Mouse (Mus musculus) lung, embryonic 14.5 days (tissue): Measurements from ENCODE around the gene Cdk19. TPM values are rescaled to one million over a fixed set of nuclear protein-coding genes. Genes with fewer than 3 reads are reported as not detected.
"Not testable (repeated sequence)": the region's sequence is repeated elsewhere in the genome, so short reads cannot be mapped to it uniquely, and the experiment has no call there.

Experiments used
- ATAC-seq: fragments of 200-750 bp; cut with Nextera tagmentation; 2 replicates; pipeline ENCODE4 v1.8.0; 2017; ENCODE audit warnings: mild to moderate bottlenecking, moderate TSS enrichment, moderate library complexity; ENCODE audit not compliant: insufficient read depth
- DNase-seq: peaks from one replicate; pipeline ENCODE4 v3.0.0-alpha.2; 2015
- H3K27ac ChIP-seq: fragments of 300-500 bp; sonication (generic); 2 replicates; pipeline ENCODE4 v1.5.1; 2014; ENCODE audit warnings: low read depth, mild to moderate bottlenecking, moderate library complexity
- H3K27me3 ChIP-seq: fragments of 300-500 bp; sonication (generic); 2 replicates; pipeline ENCODE4 v1.6.1; 2014; ENCODE audit warnings: low read length, control low read depth; ENCODE audit not compliant: insufficient read depth
- H3K36me3 ChIP-seq: fragments of 300-500 bp; sonication (generic); 2 replicates; pipeline ENCODE4 v1.6.1; 2014; ENCODE audit warnings: control low read depth; ENCODE audit not compliant: insufficient read depth
- H3K4me1 ChIP-seq: fragments of 300-500 bp; sonication (generic); 2 replicates; pipeline ENCODE4 v1.6.1; 2014; ENCODE audit warnings: antibody characterized with exemption, control low read depth; ENCODE audit not compliant: insufficient read depth
- H3K4me2 ChIP-seq: fragments of 300-500 bp; sonication (generic); 2 replicates; pipeline ENCODE4 v1.6.1; 2014; ENCODE audit warnings: mild to moderate bottlenecking
- H3K4me3 ChIP-seq: fragments of 300-500 bp; sonication (generic); 2 replicates; pipeline ENCODE4 v1.5.1; 2014; ENCODE audit warnings: low read depth, low read length
- H3K9ac ChIP-seq: fragments of 300-500 bp; sonication (generic); 2 replicates; pipeline ENCODE4 v1.6.1; 2014
- H3K9me3 ChIP-seq: fragments of 300-500 bp; sonication (generic); 2 replicates; pipeline ENCODE4 v1.6.1; 2016; ENCODE audit warnings: low read depth, low read length, control low read depth
- CTCF ChIP-seq: IDR thresholded peaks from 2 replicates; pipeline ENCODE4 v1.5.1; 2016; ENCODE audit warnings: antibody characterized with exemption, low read depth
- WGBS: fragments of 180-500 bp; shearing (Covaris S2); extraction: QIAGEN DNeasy Blood & Tissue Kit; methylation state at CpG from one replicate; pipeline ENCODE4 v1.1.7; 2014; 5-methylcytosine and 5-hydroxymethylcytosine counted together
- polyA plus RNA-seq: library from polyadenylated mRNA; unstranded; fragments of >200 nt; fragmentation: Nextera tagmentation; extraction: Ambion mirVana; gene quantifications from 2 replicates; pipeline ENCODE4 v1.2.1, GENCODE M21; 2014

Cdk19 gene
- 10.6 and 11.6 TPM in 2 replicates for polyA plus RNA-seq

DNA sequence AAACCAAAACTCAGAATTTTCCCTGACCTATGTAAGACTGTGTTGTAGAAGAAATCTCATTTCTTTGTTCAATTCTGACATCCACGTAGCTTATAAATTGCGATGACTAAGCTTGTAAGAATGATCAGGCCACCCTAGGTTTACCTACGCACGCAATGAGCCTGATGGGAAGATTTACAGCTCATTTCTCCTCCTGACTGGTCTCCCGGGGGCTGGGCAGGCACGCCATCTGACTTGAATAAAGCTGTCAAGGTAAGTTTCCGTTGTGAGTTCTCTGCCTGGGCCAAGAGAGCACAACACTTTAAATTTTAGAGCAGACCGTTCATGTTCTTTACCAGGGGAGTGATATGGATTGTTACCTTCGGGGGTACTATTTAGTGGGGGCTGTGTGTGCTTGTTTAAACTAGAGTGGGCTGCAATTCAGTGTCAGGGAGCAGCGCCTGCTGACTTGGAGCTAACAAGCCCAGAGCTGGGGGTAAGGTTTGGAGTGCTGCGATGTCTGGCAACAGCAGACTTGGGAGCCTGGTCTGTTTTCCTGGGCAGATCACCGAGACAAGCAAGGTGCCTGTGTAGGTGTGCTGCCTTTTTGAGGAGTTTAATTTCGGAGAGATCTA lies at the start of gene Cdk19:
TSS of gene Cdk19 (plus strand) at position 214 of the 614 bp plus-strand sequence.
- DNase-seq (no peak), ATAC-seq (no peak)
- H3K27me3 ChIP-seq: no peaks in the 10 kb centered on the region
- H3K9ac ChIP-seq: no peak within 1 kb of the TSS
- no peak within 1 kb of the TSS for H3K4me3 ChIP-seq
- no peaks in the 10 kb centered on the region for H3K9me3 ChIP-seq
- no peak within 1 kb of the TSS for H3K27ac ChIP-seq
- no peaks in the 10 kb centered on the region for H3K4me1 ChIP-seq
- no peaks in the 10 kb centered on the region for H3K36me3 ChIP-seq
- no peak within 1 kb of the TSS for H3K4me2 ChIP-seq
- WGBS: 37% methylated on average over 13 of the region's 13 CpGs
- TF ChIP-seq CTCF: no peak

DNA sequence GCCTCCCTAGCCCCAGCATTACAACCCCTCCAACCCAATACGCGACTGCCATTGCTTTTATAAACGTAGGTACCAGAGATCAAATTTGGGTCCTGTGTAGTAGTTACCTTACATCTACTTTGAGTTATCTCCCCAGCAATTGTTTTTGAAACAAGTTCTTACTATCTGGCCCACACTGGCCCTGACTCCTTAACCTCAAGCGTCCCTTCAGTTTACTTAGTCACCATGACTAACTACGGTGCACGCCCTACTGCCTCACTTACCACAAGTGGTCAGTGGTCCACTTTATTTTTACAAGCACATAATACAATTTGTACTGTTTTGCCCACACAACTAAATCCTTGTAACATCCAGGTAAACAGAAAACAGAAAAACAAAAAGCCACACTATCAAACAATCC lies 46.7 kb upstream of the Cdk19 start:
- no peak for TF ChIP-seq CTCF
- ATAC-seq (no peak), DNase-seq (no peak)
- Histone ChIP-seq H3K27me3 (no peaks in the 10 kb centered on the region), H3K4me3 (no peak overlapping the region), H3K4me1 (no peaks in the 10 kb centered on the region), H3K9ac (no peak overlapping the region), H3K9me3 (no peaks in the 10 kb centered on the region), H3K4me2 (no peak overlapping the region), H3K36me3 (peaks cover 51% of the 10 kb centered on the region), H3K27ac (no peak overlapping the region)
- 85% methylated on average over 6 of the region's 6 CpGs for WGBS

DNA sequence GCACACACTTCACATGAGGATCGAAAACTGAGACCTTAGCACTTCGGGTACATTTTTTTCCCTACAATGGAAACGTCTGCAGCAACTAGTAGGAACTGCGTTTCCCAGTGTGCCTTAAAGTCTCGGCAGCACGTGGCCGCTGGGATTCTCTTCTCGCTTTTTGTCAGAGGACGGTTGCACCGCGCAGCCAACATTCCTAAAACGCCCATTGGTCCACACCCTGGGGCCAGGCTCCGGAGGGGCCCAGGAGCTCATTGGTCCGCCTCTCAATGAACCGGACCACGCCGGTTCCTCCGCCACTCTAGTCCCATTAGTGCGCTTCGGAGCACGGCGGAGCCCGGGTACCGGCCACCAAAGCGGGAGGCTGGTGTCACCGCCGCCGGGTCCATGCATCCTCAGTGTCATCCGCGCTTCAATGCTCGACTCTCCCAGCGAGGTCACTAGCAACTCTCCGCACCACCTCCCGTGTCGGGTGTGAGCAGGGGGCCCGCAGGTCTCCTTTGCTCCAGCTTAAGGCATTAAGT lies 38.7 kb upstream of the Cdk19 start:
- TF ChIP-seq CTCF: no peak
- WGBS: 1% methylated on average over 36 of the region's 36 CpGs
- H3K4me1 ChIP-seq: peaks cover 18% of the 10 kb centered on the region

DNA sequence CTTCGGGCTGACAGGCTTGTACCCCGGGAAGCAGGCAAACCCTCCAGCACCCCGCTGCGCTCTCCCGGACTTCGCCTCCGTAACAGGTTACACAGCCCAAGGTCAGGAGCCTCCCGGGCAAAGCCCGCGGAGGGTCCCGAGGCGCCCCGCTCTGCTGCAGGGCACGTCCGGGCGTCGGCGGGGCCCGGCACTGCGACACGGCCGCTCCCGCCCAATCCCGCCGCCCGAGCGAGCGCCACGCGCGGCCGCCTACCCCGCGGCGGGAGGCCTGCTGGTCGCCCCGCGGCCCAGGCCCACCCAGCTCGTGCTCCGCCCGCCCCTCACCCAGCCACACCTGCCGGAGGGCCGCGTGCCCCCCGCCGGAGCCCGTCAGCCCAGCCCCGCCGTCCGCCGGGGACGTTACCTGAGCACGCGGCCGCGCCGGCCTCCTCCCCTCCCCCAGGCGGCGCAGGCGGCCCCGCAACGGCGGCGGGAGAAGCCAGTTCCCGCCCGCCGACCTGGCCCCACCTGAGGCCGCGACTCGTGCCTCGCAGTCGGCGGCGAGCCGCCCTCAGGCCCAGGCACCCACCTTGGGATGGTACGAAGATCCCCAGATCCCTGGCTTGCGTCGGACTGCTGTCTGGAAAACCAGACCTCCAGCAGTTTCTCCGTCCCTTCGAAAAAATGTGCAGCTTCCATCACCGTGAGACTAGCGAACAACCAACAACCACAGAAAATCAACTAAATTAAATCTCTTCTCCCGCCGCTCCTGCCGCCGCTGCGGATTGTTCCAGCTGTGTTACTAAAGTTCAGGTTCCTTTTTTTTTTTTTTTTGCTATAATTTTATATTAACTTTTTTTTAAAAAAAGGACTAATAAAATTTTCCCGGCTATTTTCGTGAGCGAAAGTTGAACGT lies 37.9 kb upstream of the Cdk19 start:
- ATAC-seq (peak; percentile 28), DNase-seq (peak; percentile 56)
- Histone ChIP-seq H3K4me2 (peak overlapping the region; percentile 75), H3K9ac (peak overlapping the region; percentile 97), H3K4me3 (peak overlapping the region; percentile 99), H3K27ac (peak overlapping the region; percentile 95), H3K4me1 (peaks cover 18% of the 10 kb centered on the region)
- WGBS: under 1% methylated on average over 44 of the region's 91 CpGs
- not testable (repeated sequence) for H3K27me3 ChIP-seq, H3K9me3 ChIP-seq, H3K36me3 ChIP-seq

More for the DNA sequence above, 38.7 kb upstream of the Cdk19 start:
- ATAC-seq: peak; percentile 86
- Histone ChIP-seq H3K27ac (peak overlapping the region; percentile 95), H3K4me2 (peak overlapping the region; percentile 75), H3K36me3 (0 out of 2 replicates have a peak, but pooled peaks cover 2% of the 10 kb centered on the region), H3K27me3 (no peaks in the 10 kb centered on the region), H3K4me3 (peak overlapping the region; percentile 99), H3K9me3 (no peaks in the 10 kb centered on the region), H3K9ac (peak overlapping the region; percentile 97)
- DNase-seq: peak; percentile 95

DNA sequence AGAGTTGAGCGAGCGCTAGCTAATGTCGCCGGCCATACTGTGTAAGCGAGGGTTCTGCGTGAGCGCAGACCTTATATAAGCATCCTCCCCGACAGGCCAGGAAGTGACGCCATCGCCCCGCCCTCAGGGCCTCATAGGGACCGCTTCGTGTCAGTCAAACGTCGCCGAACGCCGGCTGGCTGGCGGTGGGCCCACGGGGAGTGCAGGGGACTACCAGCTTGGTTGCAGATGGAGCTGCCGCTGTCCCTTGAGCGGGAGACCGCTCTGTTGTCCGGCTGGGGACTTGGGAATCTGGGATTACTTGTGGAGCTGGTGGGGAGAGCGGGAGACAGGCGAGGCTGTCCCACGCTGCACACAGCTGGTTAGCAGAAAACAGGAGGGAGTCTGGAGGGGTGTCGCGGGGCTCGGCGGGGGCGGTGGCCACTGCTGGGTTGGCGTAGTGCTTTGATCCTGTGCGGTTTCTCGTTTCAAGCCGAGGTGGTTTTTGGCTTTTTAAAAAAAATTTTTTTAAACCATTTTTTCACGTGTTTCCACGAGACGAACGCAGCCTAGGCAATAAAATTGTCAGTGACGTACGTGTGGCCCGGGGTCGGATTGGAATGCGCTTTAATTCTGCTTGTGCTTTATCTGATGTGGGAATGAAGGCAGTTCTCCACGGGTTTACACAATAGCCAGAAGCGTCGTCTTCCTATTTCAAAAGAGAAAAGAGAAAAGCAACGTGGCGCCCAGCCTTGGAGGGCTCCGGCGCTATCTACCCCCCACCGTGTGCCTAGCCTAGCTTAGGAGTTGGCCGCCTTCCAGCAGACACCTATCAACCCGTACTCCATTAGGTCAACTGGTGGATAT lies 37.0 kb upstream of the Cdk19 start, which contains the start of gene Amd1:
TSS of gene Amd1 (minus strand) at position 47 of the 846 bp plus-strand sequence.
- Histone ChIP-seq H3K4me3 (peak within 1 kb of the TSS; percentile 99), H3K27me3 (no peaks in the 10 kb centered on the region), H3K36me3 (0 out of 2 replicates have a peak, but pooled peaks cover 2% of the 10 kb centered on the region), H3K9me3 (peaks cover 4% of the 10 kb centered on the region; the same call in 1 of the 2 replicates), H3K4me1 (peaks cover 18% of the 10 kb centered on the region), H3K9ac (peak within 1 kb of the TSS; percentile 97), H3K4me2 (peak within 1 kb of the TSS; percentile 75), H3K27ac (peak within 1 kb of the TSS; percentile 98)
- TF ChIP-seq CTCF: no peak
- ATAC-seq (peak; percentile 97), DNase-seq (peak; percentile 100)
- WGBS: under 1% methylated on average over 55 of the region's 55 CpGs

- Histone ChIP-seq H3K27ac (no peak overlapping the region), H3K9me3 (peaks cover 4% of the 10 kb centered on the region; the same call in 1 of the 2 replicates), H3K4me2 (no peak overlapping the region), H3K4me3 (no peak overlapping the region), H3K27me3 (no peaks in the 10 kb centered on the region), H3K4me1 (no peaks in the 10 kb centered on the region), H3K36me3 (no peaks in the 10 kb centered on the region), H3K9ac (no peak overlapping the region)
- DNase-seq (no peak), ATAC-seq (no peak)
- TF ChIP-seq CTCF: peak; percentile 29
- 84% methylated on average over 1 of the region's 1 CpGs for WGBS
These were observed 33.4 kb upstream of the Cdk19 start for GRCm38 (mm10) chr10:40305989-40306388.
